Mouse (Mus musculus) brain, embryonic 14.5 days (tissue): Measurements from ENCODE around the gene Ubap1.

Source experiments
- CTCF ChIP-seq: fragments of 200-500 bp; IDR thresholded peaks from 2 replicates; pipeline ENCODE4 v1.5.1; 2012; ENCODE audit warnings: inconsistent platforms, mild to moderate bottlenecking, moderate library complexity, borderline replicate concordance; ENCODE audit not compliant: insufficient read depth, insufficient read length; ENCODE audit errors: extremely low read depth
- POLR2A ChIP-seq: fragments of 200-500 bp; IDR thresholded peaks from 2 replicates; pipeline ENCODE4 v1.6.1; 2012; ENCODE audit warnings: mild to moderate bottlenecking, inconsistent platforms, borderline replicate concordance; ENCODE audit not compliant: poor library complexity, insufficient read depth, insufficient read length, severe bottlenecking; ENCODE audit errors: extremely low read depth

- TF ChIP-seq CTCF (no peak), POLR2A (no peak)
Observed at GRCm38 (mm10) chr4:41394651-41395050, 45.9 kb downstream of the Ubap1 start.
